Comparison of ENCODE assay signal across 8 mouse cellular contexts in genomic region chr11:76997916-76998704, GRCm38 (mm10). TPM values are rescaled to one million over a fixed set of nuclear protein-coding genes. Genes with fewer than 3 reads are reported as not detected.
DNase-seq lines count a peak whose midpoint lies in the region; ATAC-seq lines count a peak whose summit lies in the region.

Slc6a4 (plus strand) TSS chr11:76998603.

- H3K36me3 ChIP-seq in kidney, embryonic 14.5 days (ENCODE audit: control insufficient read depth, insufficient read depth, low read length), result no peaks in the 10 kb centered on the region
- H3K36me3 ChIP-seq in limb, embryonic 10.5 days, result no peaks in the 10 kb centered on the region
- H3K36me3 ChIP-seq in neural tube, embryonic 11.5 days (ENCODE audit: control insufficient read depth, insufficient read depth, low read length), result no peaks in the 10 kb centered on the region

- WGBS in kidney, embryonic 14.5 days, result under 1% methylated on average over 52 of the region's 52 CpGs
- WGBS in limb, embryonic 10.5 days, result under 1% methylated on average over 52 of the region's 52 CpGs
- WGBS in neural tube, embryonic 11.5 days, result under 1% methylated on average over 51 of the region's 52 CpGs

- H3K4me2 ChIP-seq in kidney, embryonic 14.5 days (replicated peaks; ENCODE audit: low read depth, low read length), result peak within 1 kb of the TSS; percentile 85
- peak within 1 kb of the TSS; percentile 81 for H3K4me2 ChIP-seq in neural tube, embryonic 11.5 days (ENCODE audit: low read depth)

- H3K4me1 ChIP-seq in kidney, embryonic 14.5 days (ENCODE audit: control insufficient read depth, insufficient read depth, low read length), result peaks cover 13% of the 10 kb centered on the region; the same call in 1 of the 2 replicates
- peaks cover 29% of the 10 kb centered on the region for H3K4me1 ChIP-seq in limb, embryonic 10.5 days
- H3K4me1 ChIP-seq in neural tube, embryonic 11.5 days (ENCODE audit: control insufficient read depth, insufficient read depth, low read length), result peaks cover 8% of the 10 kb centered on the region; the same call in 1 of the 2 replicates

- ATAC-seq in kidney, embryonic 14.5 days (ENCODE audit: low FRiP score, low TSS enrichment), result no peak
- ATAC-seq in neural tube, embryonic 11.5 days (ENCODE audit: insufficient read depth, low FRiP score, low TSS enrichment), result no peak

- peaks cover 44% of the 10 kb centered on the region for H3K27me3 ChIP-seq in kidney, embryonic 14.5 days (ENCODE audit: control insufficient read depth, insufficient read depth, low read length)
- peaks cover 80% of the 10 kb centered on the region for H3K27me3 ChIP-seq in limb, embryonic 10.5 days (ENCODE audit: low read depth, poor library complexity, severe bottlenecking)
- H3K27me3 ChIP-seq in neural tube, embryonic 11.5 days (ENCODE audit: control insufficient read depth, insufficient read depth, low read length), result peaks cover 36% of the 10 kb centered on the region

- H3K9ac ChIP-seq in kidney, embryonic 14.5 days (ENCODE audit: low read depth, low read length), result peak within 1 kb of the TSS; percentile 37; the same call in 1 of the 2 replicates
- H3K9ac ChIP-seq in neural tube, embryonic 11.5 days (ENCODE audit: low read length), result peak within 1 kb of the TSS; percentile 44

- DNase-seq in kidney, postnatal 25 days, result no peak
- no peak for DNase-seq in adrenal gland, adult 8-10 months
- DNase-seq in forelimb bud, embryonic 11.5 days (ENCODE audit: low read depth, low spot score), result peak; percentile 43
- peak; percentile 64 for DNase-seq in limb, embryonic 10.5 days (ENCODE audit: low spot score)
- peak; percentile 63 for DNase-seq in neural tube, embryonic 11.5 days (ENCODE audit: low spot score)
- no peak for DNase-seq in adipocyte (ENCODE audit: low spot score)
- no peak for DNase-seq in spleen, postnatal 4 days (ENCODE audit: low spot score in 2 of 2)

- no peak within 1 kb of the TSS for H3K27ac ChIP-seq in kidney, embryonic 14.5 days (ENCODE audit: low read depth, low read length)
- H3K27ac ChIP-seq in limb, embryonic 10.5 days, result 0 out of 2 replicates have a peak within 1 kb of the TSS, but pooled peaks have one; percentile 28
- no peak within 1 kb of the TSS for H3K27ac ChIP-seq in neural tube, embryonic 11.5 days (ENCODE audit: low read depth, low read length)

- H3K4me3 ChIP-seq in kidney, embryonic 14.5 days (ENCODE audit: low read length), result peak within 1 kb of the TSS; percentile 45
- peak within 1 kb of the TSS; percentile 54 for H3K4me3 ChIP-seq in limb, embryonic 10.5 days
- H3K4me3 ChIP-seq in neural tube, embryonic 11.5 days (ENCODE audit: low read depth, low read length), result peak within 1 kb of the TSS; percentile 39

- no peaks in the 10 kb centered on the region for H3K9me3 ChIP-seq in kidney, embryonic 14.5 days (ENCODE audit: control insufficient read depth, low read length)
- H3K9me3 ChIP-seq in limb, embryonic 10.5 days (replicated peaks), result no peaks in the 10 kb centered on the region
- H3K9me3 ChIP-seq in neural tube, embryonic 11.5 days (ENCODE audit: control insufficient read depth, low read length), result no peaks in the 10 kb centered on the region

RNA-seq across cellular contexts. Expression of gene Slc6a4, which starts in this region (rescaled TPM):
- 1.1 and 2.2 TPM in 2 replicates for polyA plus RNA-seq in kidney, embryonic 14.5 days (2014; fragmentation: Nextera tagmentation; extraction: Ambion mirVana)
- 10 to 100 TPM; 43.3 to 74.0 (median 65.5) TPM for total RNA-seq in adrenal gland, adult 8-10 months (2022)
- 0.11 and 0.43 TPM in 2 replicates for polyA plus RNA-seq in limb, embryonic 10.5 days (2016; fragmentation: Nextera tagmentation; extraction: Ambion mirVana)
- 0.47 and 1.5 TPM in 2 replicates for polyA plus RNA-seq in neural tube, embryonic 11.5 days (2014; fragmentation: Nextera tagmentation; extraction: Ambion mirVana)

Comparison
In these comparisons a context has a peak if more than half of its experiments do, and no peak if none do; other contexts are left out.
1. Peak in DNase-seq, H3K4me3 ChIP-seq and H3K27ac ChIP-seq in limb, embryonic 10.5 days; RNA of the gene not detected or under 1 TPM.
2. DNase-seq: peak in forelimb bud, embryonic 11.5 days (single experiment) and neural tube, embryonic 11.5 days (single experiment); none in kidney, postnatal 25 days (0 of 2), adrenal gland, adult 8-10 months (single experiment), adipocyte (single experiment) and spleen, postnatal 4 days (0 of 2).
3. Peak in every context shown above with its lines, with median percentiles within 50 percentile points of each other: H3K4me3 ChIP-seq.